Mouse (Mus musculus) cerebellum, adult 9-10 months (tissue): ENCODE measurements around the gene Zfp128.
"Not testable (repeated sequence)": the region's sequence is repeated elsewhere in the genome, so short reads cannot be mapped to it uniquely, and the experiment has no call there.

Source experiments
- DNase-seq: peaks from one replicate; pipeline ENCODE4 v3.0.0; 2022

Zfp128 gene

DNA sequence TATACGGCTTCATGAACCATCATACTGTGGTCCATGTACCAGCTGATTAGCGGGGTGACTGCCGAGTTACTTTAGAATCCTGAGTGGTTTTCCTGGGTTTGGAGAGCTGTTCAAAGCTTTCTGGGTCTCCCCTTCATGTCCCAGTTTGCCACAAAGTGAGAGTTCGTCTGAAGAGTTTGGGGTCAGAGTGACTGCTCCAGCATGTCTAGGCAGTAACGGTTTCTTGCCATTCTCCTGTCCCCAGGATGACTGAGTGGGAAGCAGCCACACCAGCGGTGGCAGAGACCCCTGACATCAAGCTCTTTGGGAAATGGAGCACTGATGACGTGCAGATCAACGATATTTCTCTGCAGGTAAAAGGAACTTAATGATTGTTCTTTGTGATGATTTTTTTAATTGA is 41.8 kb downstream of the Zfp128 start:
- DNase-seq: no peak

- peak; percentile 62 for DNase-seq
Measured at GRCm38 (mm10) chr7:12926316-12926715, 45.3 kb downstream of the Zfp128 start.

DNA sequence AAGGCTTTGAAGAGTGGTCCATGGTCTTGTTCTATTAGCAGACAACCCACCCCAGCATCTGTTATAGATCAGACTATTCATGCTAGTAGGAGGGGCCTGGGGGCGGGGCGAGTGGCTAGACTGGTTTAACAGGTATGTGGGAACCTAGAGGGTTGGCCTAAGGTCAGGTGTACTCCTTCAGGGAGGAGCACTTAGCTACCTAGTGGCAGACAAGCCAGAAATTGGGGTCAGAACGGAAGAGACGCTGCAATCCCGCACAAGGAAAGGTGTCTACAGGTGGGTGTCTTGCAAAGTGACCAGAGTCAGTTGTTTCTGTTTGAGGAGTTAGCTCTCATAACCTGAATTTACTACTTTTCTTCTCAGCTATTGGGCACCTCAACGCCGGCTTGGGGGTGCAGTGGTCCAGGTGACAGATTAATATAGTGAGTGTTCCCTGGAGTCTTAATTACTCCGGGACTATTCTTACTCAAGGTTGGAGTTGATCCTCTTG is 46.3 kb downstream of the Zfp128 start, which contains the start of gene Rnf225:
Rnf225 (plus strand) TSS at position 226 of the 490 bp plus-strand sequence.
- no peak for DNase-seq

DNA sequence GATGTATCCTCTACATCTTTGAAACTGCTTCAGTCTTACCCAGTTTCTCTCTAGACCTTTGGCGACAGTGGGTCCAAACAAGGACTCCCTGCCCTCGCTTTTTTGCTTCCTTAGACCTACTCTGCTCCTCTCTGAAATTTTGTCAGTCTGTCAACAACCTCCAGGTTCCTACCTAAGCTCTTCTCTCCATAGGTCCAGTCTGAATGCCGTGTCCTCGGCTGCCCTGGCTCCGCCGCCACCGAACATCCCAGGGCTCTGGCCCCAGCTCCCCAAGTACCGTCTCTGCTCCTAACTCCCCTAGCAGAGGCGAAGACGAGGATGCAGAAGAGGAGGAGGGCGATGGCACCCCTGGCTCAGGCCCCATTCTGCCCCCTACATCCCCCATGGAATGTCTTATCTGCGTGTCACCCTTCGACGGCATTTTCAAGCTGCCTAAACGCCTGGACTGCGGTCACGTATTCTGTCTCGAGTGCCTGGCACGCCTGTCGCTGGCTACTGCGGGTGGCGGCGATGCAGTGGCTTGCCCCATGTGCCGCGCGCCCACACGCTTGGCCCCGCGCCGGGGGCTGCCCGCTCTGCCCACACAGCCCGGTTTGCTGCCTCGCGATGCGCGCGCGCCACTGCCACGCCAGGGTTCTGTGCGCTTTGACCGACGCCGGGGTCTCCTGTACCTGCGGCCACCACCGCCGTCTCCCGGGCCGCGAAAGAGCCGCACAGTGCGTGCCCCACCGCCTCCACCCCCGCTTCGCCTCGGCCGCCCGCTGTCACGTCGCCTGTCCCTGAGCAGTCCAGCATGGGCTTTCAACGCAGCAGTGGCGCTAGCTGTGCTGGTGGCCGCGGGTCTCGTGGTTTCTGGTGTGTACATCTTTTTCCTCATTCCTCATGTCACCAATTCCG is 47.0 kb downstream of the Zfp128 start:
- DNase-seq: peak; percentile 72

GRCm38 (mm10) chr7:12933615-12934140 is 52.7 kb downstream of the Zfp128 start:
- DNase-seq: no peak

DNA sequence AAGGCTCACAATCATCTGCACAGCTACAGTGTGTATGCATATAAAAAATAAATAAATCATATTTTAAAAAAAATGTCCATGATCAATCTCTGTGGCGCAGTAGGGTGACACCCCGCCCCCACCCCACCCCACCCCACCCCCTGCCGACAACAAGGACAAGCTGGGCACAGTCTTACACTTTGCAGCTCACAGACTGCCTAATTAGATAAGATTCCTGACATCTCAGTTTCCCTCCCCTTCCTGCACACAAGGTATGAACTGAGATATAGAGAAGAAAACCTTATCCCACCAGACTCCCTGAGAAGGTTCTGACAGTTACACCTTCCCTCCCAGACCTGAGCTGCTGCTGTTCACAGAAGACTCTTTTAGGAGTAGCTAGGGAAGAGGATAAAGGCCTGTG is 53.8 kb downstream of the Zfp128 start:
- DNase-seq: no peak

GRCm38 (mm10) chr7:12937254-12937803 is 56.4 kb downstream of the Zfp128 start:
- DNase-seq: not testable (repeated sequence)

GRCm38 (mm10) chr7:12940599-12940998 is 59.6 kb downstream of the Zfp128 start:
- no peak for DNase-seq
